Mouse (Mus musculus) embryo, embryonic 11.5 days (tissue): ENCODE measurements at regions not wholly inside any gene's neighbourhood (a gene's known extent, or its start where the extent isn't known, plus 50 kb on each side); places are given as distances from the start of the nearest gene placed in this dataset.

Experiments
- DNase-seq: peaks from one replicate; pipeline ENCODE4 v3.0.0-alpha.2; 2012; ENCODE audit warnings: low read depth, low spot score

DNA sequence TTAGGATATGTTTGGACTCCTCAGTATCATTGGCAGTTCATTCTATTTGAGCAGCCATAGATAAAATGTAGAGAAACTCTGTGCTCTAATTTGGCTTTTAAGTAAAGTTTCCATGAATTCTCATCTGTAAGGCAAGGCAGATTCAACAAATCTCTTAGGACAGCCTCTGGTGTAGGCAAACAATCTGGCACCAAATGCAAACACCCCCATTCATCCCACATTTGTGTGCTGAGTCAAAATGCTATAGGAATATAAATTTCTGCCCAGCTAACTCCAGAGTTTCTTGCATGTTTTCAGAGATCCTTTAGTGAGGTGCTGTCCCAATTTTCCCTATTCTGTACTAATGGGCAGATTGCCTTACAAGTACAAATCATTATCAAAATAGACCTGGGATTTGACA lies 695.7 kb upstream of the Kif18a start:
- no peak for DNase-seq

GRCm38 (mm10) chr2:108593555-108593954 lies 687.0 kb upstream of the Kif18a start:
- no peak for DNase-seq

- no peak for DNase-seq
These were observed 680.2 kb upstream of the Kif18a start for GRCm38 (mm10) chr2:108600346-108600745.

DNA sequence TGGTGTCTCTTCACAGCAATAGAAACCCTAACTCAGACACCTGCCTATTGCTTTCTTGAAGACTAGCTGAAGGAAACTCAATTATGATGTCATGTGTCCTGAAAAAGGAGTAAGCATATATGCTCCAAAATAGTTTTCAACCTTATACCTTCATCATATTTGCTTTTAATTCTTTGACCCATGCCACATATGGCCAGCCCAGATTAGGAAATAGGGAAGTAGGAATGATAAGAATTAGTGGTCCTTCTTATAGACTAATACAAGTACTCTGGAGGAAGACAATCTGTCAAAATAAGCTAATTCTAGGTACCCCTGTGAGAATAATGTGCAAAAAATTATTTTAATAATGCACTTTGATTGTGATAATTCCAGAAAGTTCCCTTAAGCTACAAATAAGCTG lies 661.0 kb upstream of the Kif18a start:
- no peak for DNase-seq

- DNase-seq = no peak
These were observed 658.0 kb upstream of the Kif18a start for GRCm38 (mm10) chr2:108622367-108623162.

GRCm38 (mm10) chr2:108635644-108636043 lies 644.9 kb upstream of the Kif18a start:
- DNase-seq = no peak

- DNase-seq = no peak
These were observed 619.7 kb upstream of the Kif18a start for GRCm38 (mm10) chr2:108660697-108661388.

- no peak for DNase-seq
These were observed 602.7 kb upstream of the Kif18a start for GRCm38 (mm10) chr2:108677777-108678380.

DNA sequence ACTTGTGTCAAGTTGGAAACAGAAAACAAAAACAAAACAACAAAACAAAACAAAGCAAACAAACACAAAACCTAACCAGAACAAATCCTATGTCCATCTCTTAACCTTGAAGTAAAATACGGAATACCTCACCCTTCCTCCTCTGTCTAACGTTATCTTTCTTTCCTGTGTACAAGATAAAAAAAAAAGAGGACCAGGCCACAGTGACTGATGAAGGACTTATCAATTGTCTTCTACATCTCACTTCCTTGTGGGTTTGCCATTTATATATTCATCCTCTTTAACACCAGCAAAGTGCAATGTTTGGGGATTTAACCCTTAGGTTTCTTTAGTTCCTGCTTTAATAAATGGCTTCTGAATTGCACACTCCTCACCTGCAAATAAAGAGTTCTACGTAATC lies 599.0 kb upstream of the Kif18a start:
- DNase-seq = no peak

DNA sequence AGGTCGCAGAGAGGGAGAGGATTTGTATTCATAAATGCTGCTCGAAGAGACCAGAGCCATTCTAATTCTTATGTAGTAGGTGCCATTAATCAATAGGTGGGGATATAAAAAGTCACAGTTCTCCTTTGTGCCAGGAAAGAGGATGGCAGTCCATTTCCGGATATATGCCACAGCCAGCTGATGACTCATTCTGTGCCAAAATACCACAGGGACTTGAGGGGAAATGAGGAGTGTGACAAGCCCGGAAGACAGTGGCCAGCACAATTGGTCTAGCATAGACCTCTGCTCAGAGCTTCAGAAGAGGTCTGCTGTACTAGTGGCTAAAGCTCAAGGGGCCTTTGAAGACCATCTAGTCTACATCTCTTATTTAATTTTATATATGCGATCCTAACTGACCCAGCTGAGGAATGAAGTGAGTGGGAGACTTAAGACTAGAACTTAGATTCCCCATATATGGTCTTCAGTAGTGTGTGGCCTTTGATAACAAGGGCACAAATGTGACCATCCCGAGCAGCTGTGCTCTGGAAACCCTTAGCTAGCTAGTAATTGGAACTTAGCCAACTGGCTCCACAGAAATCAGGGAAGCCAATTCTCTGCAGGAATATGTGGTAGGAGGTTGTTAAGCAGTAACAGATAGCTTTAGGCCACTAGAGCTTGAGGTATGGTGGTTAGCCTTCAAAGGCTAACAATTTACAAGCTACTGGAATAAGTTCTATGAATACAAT lies 594.4 kb upstream of the Kif18a start:
- no peak for DNase-seq

- peak; percentile 54 for DNase-seq
These were observed 590.4 kb upstream of the Kif18a start for GRCm38 (mm10) chr2:108690091-108690490.

DNA sequence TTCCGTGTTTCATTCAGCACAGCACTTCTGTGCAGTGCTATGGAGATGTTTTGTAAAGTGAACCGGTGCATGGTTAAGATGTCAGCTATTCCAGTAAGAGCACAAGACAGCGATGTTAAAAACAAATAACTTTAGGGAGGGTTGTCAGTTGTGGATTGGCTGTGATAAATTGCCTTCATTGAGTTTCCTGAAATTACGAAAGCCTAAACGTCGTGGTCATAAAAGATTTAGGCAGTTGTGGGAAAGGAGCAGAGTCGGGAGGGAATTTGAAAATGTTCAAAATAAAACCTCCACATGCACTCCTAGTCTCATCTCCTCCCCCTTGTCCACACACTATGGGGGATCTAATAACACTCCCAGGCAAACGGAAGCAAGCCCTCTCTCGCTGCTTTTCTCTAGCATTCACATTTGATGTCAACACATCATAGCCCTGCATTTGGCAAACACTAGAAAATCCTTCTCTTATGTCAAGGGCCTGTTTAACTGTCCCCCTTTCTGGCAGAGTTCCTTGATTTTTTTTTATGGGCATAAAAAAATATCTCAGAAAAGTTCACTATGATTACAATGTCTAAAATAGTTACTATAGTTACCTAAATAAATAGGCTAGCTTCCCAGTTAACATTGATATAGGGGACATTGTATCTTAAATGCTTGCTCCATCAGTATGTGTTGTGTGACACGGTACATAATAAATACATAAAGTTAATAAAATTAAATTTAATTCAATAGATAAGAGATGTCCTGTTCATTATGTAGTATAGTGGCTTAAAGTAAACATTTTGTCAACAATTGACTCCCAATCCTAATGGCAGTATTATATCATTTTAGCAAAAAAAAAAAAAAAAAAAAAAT lies 589.2 kb upstream of the Kif18a start:
- DNase-seq = no peak

DNA sequence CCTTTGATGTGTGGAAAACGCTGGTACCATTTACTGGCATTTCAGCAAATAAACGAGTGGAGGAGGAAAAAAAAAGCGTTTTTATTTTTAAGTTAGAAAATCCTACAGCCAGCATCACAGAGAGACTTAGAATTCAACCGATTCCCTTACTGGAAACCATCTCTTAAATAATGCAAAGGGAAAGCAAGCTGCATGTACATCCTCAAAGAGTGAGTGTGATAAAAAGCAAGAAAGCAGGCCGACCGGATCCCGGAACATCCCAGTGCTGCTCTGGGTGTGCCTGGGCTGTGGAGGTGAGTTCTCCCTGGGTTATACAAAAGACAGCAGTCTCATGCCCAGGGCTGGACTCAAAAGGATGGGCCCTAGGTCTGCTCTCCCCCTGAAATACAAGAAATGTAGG lies 579.2 kb upstream of the Kif18a start:
- DNase-seq = no peak

- DNase-seq = no peak
These were observed 572.4 kb upstream of the Kif18a start for GRCm38 (mm10) chr2:108707856-108708855.

DNA sequence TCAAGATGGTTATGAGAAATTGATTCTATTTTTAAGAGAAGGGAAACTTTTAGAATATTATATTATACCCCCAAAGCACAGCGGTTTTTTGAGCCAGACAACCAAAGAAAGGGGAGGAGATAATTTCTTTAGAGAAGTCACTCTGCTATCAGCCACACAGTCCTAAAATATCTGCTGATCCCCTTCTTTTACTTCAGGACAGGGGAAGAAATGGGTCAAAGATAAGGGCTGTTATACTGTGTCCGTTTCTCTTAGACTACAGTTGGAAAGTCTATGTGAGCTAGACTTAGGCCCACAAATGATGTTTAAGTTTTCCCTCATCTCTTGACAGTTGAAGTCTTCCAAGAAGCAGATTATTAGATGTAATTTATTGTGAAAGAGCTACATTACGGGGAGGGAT lies 538.5 kb upstream of the Kif18a start:
- no peak for DNase-seq

- peak; percentile 23 for DNase-seq
These were observed 537.0 kb upstream of the Kif18a start for GRCm38 (mm10) chr2:108743511-108743910.

GRCm38 (mm10) chr2:108744797-108745196 lies 535.7 kb upstream of the Kif18a start:
- DNase-seq = no peak

GRCm38 (mm10) chr2:108753494-108754225 lies 526.9 kb upstream of the Kif18a start:
- no peak for DNase-seq

DNA sequence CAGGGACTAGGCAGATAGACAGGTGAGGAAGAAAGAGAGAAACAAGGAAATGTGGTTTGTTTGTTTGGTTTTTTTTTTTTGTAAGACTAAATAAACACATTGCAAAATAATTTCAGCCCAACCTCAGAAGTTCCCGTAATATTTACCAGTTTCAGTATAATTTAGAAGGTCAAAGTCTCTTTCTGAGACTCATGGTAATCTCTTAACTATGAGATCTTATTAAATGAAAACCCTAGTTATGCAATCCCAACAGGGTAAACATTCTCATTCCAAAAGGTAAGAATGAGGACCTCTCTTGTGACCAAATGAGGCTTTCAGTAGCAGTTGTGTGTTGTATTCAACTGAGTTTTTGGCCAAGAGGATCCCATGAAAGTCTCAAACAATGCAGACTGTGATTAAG lies 524.7 kb upstream of the Kif18a start:
- DNase-seq = no peak
